Mouse (Mus musculus) c-Kit-positive CD71-negative TER-119-negative erythroid progenitor cells, embryonic 14.5 days (primary cell): ENCODE measurements around the gene Clmn.

Source experiments
- DNase-seq: peaks from one replicate; pipeline ENCODE4 v3.0.0-alpha.2; 2013; ENCODE audit warnings: low read depth

The Clmn gene

GRCm38 (mm10) chr12:104812711-104813110, 52.2 kb downstream of the Clmn start:
- DNase-seq, result no peak

DNA sequence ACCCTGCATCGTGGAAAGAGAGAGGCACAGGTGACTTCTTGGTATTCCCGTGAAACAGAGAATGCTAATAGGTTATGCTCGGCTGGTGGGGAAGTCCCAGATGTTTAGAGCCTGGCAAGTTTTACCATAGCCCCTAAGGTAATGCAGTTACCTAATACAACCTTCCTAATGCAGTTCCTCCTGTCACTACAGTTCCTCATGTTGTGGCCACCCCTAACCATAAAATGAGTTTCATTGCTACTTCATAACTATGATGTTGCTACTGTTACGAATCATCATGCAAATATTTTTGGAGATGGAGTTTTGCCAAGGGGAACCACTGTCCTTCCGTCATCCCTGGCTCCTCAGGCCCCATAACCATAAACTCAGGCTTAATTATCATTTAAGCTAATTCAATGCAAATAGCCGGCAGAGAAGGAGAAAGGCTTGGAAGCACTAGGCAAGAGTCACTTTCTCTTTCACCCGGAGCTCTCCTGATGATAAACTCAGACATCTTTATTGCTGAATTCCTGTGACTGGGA, 53.9 kb downstream of the Clmn start:
- DNase-seq, result no peak

DNA sequence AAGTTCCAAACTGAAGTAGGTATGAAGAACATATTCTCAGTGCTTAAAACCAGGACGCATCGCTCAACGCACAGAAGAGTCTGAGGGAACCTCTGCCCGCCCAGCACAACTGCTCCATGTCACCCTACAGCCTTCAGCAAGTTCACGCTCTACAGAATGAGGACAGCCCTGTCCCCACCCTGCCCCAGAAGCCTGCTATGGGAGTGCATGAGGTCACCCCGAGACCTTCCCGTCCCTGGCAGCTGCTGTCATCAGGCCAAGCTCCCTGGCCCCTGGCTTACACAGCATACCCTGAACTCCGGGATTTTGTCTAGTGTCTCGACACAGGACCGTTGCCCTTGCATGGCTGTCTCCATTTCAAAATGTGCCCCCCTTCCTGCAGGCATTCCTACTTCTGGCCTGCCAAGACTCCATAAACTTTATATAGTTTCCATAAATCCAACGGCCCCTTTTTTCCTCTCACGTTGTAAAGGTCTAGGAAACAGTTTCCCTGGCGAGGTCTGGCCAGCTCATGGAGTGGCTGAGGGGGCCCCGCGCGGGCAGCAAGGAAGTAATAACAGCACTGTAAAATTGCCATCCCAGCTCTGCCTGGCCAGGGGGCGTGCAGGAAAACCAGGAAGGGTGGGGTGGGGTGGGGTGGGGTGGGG, 56.3 kb downstream of the Clmn start:
- DNase-seq, result no peak

- no peak for DNase-seq
Observed at GRCm38 (mm10) chr12:104806680-104807375, 58.0 kb downstream of the Clmn start.

- DNase-seq, result no peak
Observed at GRCm38 (mm10) chr12:104801494-104802260, 63.2 kb downstream of the Clmn start.

DNA sequence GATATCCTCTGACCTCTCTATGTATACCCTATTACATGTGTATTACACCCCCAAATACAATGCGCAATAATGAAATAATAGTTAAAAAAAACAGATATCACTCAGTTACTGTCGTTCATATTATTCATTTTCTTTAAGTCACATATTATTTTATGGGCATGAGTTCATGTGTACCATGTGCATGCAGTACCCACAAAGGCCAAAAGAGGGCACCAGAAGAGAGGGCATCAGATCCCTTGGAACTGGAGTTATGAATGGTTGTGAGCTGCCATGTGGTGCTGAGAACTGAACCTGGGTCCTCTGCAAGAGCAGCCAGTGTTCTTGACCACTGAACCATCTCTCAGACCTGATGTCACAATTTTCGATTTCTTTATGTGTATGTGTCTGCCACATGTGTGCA, 65.5 kb downstream of the Clmn start:
- no peak for DNase-seq

- no peak for DNase-seq
Observed at GRCm38 (mm10) chr12:104797905-104798304, 67.0 kb downstream of the Clmn start.

GRCm38 (mm10) chr12:104796635-104797378, 68.1 kb downstream of the Clmn start:
- DNase-seq, result no peak

DNA sequence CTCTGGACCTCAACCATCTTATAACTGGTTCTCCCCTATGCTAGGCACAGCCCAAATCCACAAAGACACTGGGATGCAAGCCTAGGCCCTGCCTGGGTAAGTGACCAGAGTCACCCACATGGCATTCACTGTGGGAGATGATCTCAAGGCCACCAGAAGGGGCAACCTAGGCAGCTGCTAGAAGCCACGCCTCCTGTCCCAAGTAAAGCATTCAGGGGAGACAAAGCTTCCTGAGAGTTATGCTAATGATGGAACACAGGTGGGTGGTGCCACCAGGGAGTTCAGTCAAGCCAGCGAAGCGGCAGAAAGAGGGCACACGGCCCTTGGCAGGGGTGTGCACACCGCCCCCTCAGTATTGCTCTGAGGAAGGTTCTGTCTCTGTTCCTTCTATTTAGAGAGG, 69.9 kb downstream of the Clmn start:
- no peak for DNase-seq

DNA sequence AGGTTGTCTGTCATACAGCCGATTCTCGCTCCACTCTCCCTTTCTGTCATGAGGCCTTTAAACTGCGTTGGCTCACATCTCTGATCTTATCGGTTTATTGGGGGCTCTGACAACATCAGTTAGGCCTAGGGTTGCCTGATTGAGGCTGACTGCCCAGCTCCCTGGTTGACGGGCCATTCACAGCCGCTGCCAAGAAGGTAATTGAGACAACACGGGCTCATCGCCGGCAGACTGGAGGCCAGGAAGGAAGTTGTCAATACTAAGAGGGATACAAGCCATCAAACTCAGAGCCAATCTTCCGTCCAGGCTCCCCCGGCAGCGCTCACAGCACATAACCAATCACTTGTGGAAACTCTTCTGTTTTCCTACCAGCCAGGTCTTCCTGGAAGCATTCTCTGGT, 71.4 kb downstream of the Clmn start:
- DNase-seq, result no peak

DNA sequence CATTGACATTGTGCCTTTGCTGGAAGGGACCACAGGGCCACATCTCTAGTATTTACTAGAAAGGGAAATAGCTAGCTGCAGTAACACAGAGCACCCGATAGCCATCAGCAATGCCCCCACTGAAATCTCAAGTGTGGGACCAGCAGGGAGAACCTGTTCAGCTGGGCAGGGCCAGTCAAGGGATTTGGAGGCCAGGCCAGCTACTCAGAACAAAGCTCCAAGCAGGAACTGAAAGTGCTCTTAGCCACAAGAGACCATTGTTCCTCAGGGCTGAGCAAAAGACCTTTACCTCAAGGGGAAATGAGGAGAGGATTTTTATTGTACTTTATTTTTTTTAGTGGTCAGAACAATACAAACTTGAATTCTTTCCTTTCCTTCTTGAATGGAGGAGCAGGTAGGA, 87.3 kb downstream of the Clmn start:
- DNase-seq, result no peak

GRCm38 (mm10) chr12:104771941-104772340, 92.9 kb downstream of the Clmn start:
- no peak for DNase-seq

- no peak for DNase-seq
Observed at GRCm38 (mm10) chr12:104769201-104769785, 95.6 kb downstream of the Clmn start.

GRCm38 (mm10) chr12:104767183-104767582, 97.7 kb downstream of the Clmn start:
- DNase-seq, result no peak

DNA sequence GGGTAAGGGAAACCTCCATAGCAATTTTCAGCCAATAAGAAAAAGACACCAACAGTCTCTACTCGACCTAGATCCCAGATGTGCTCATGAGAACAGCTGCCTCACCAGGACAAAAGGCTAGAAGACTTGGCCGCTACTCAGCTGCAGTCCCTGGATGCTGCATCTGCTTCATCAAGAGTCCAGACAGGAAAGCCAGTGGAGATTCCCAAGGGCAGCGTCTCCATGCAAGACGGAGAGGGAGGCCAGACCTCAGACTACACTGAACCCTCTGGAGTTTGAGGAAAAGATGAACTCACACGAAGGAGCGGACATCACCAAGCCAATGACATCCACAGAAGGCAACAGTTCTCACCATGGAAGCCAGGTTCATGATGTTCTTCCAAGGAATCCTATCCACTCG, 99.1 kb downstream of the Clmn start:
- DNase-seq, result no peak

GRCm38 (mm10) chr12:104765116-104765515, 99.8 kb downstream of the Clmn start:
- DNase-seq, result no peak

GRCm38 (mm10) chr12:104763918-104764317, 101.0 kb downstream of the Clmn start:
- DNase-seq, result no peak

DNA sequence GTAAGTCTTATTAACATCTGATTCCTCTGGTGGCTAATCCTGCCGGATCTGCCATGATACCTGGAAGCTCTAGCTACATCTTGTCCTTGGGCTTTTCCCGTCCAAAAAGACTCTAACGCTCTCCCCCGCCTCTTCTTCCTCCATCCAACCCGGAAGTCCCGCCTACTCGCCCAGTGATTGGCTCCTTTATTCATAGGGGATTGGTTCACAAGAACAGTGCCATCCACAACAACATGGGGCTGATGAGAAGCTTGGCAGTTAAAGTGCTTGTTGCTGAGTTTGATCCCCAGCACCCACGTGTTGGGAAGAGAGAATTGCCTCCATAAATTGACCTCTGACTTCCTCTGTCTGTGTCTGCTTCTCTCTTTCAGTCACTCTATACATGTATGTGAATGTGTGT, 103.5 kb downstream of the Clmn start:
- DNase-seq, result no peak

- no peak for DNase-seq
Observed at GRCm38 (mm10) chr12:104758066-104758465, 106.8 kb downstream of the Clmn start.

DNA sequence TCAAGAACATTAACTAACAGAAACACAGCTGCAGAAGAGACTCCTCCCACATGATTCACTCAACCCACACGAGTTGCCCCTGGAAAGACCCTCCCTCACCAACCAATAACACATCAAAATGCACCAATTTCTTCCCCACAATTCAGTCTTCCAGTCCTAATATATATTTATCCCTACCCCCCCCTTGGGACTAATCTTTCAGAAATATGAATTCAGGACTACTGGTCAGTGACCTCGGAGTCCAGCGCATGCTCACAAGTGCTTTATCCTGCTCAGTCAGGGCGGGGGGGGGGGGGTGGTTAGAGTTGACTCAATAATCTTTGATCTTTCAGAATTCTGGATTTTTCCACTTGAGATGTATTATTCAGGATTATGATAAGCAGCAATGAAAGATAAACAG, 111.2 kb downstream of the Clmn start:
- no peak for DNase-seq

GRCm38 (mm10) chr12:104751814-104752765, 112.8 kb downstream of the Clmn start, which contains the start of gene Dicer1:
Dicer1 (minus strand) TSS chr12:104751952.
- DNase-seq, result peak; percentile 87
